Mouse (Mus musculus) small intestine, adult 10 weeks (tissue): ENCODE results near the gene Rsph6a. TPM values are rescaled to one million over a fixed set of nuclear protein-coding genes. Genes with fewer than 3 reads are reported as not detected.

Experiments
- polyA plus RNA-seq: library from polyadenylated mRNA; stranded (reverse); fragments of 350-450 nt; fragmentation: Illumina TruSeq; extraction: RNeasy Lipid Tissue Mini Kit (QIAGEN cat#74804); gene quantifications from one replicate; pipeline ENCODE4 v1.2.3, GENCODE M21; 2014; ENCODE audit warnings: low replicate concordance

Gene Rsph6a
- polyA plus RNA-seq: not detected

GRCm38 (mm10) chr7:19054047-19054776, at the start of gene Rsph6a:
Rsph6a (plus strand) TSS chr7:19054690.

GRCm38 (mm10) chr7:19023357-19023814, 31.1 kb upstream of the Rsph6a start, which contains the start of gene Foxa3:
Foxa3 (minus strand) TSS chr7:19023538.

GRCm38 (mm10) chr7:19024096-19024506, 30.4 kb upstream of the Rsph6a start, which contains the start of gene Sympk:
Sympk (plus strand) TSS chr7:19024377.

DNA sequence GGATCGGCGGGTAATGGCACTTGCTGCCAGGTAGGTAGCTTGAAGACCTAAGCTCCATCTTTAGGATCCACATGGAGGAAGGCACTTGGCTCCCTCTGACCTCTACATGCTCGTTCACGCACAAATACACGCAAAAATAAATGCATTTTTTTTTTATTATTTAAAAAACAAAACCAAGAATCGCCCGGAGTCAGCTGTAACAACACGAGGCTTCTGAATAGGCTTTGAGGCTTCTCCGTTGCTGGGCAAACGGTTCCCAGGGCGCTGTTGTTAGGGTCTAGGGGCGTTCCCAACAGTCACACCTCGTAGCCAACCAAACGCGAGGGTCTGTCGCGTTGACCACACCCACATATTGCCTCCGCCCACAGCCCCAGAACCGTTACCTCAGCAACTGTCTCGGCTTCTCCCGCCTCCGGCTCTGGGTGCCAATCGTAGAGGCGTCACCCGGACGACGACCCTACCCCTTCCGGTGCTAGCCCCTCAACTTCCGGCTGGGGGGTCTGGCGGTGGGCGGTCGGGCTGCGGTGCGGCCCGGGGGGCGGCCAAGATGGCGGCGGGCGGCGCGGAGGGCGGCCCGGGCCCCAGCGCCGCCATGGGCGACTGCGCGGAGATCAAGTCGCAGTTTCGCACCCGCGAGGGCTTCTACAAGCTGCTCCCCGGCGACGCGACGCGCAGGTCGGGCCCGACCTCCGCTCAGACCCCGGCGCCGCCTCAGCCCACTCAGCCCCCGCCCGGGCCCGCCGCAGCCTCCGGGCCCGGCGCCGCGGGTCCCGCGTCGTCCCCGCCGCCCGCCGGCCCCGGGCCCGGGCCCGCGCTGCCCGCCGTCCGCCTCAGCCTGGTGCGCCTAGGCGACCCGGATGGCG, 21.5 kb downstream of the Rsph6a start, which contains the start of gene Dmwd:
Gene Dmwd, plus strand, starts transcription at position 505 of the 863 bp plus-strand sequence.

GRCm38 (mm10) chr7:19083701-19084100, 29.2 kb downstream of the Rsph6a start, which contains the start of gene Dmpk:
Dmpk (plus strand) TSS chr7:19083849.

DNA sequence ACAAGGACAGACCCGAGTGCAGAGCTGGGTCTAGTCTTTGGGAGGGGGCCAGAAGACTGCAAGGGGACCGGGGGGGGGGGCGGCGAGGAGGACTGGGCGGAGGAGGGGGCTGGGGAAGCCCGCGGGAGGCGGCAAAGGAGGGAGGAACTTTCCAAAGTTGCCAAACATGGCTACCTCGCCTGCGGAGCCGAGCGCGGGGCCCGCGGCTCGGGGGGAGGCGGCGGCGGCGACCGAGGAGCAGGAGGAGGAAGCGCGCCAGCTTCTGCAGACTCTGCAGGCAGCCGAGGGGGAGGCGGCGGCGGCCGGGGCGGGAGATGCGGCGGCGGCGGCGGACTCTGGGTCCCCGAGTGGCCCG, 40.0 kb downstream of the Rsph6a start, which contains the start of gene Six5:
Gene Six5, plus strand, starts transcription at position 124 of the 355 bp plus-strand sequence.

DNA sequence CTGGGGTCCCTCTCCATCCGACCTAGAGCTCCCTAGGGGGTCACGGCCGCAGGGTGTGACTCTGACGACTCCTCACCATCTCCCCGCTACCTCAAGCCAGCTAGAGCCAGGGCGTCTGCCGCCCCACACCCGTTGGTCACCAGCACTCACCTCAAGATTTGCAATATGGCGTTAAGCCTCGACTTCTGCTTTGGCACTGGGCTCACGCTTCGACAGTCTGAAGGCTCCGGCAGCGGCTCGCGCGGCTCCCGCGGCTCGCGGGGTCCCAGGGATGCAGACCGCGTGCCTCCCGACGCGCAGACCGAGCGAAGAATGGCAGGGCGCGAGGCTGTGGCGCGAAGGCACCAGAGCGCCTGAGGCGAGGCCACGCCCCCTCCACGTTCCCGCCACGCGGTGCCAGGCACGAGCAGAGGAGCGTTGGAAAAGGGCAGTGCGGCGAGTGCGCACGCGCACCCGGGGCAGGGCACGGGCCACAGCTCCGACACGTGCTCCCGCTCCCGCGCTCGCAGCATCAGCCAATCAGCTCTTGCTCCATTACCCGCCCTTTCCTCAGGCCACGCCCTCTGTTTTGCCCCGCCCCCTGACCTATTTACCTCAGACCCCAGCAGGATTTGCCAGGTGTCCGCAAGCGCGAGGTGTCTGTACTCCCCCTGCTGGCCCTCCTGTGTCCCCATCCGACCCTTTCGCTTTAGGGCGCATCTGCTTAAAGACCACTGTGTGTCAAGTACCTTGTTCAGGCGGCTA, 63.7 kb downstream of the Rsph6a start, which contains the start of gene Gm4969:
Gene Gm4969, minus strand, starts transcription at position 341 of the 744 bp plus-strand sequence.

GRCm38 (mm10) chr7:19119631-19120429, 65.3 kb downstream of the Rsph6a start, which contains the start of gene Fbxo46:
Fbxo46 (plus strand) TSS chr7:19119859.

Other genes starting within 250 kb of the Rsph6a start
- not detected for gene Psg17, start 233.1 kb upstream of the Rsph6a start, polyA plus RNA-seq
- gene Mill2, start 214.7 kb upstream of the Rsph6a start, polyA plus RNA-seq: 4.1 TPM
- not detected for gene Pglyrp1, start 183.4 kb upstream of the Rsph6a start, polyA plus RNA-seq
- gene Ccdc61, start 144.3 kb upstream of the Rsph6a start, polyA plus RNA-seq: 0.71 TPM
- gene Nova2, start 128.8 kb upstream of the Rsph6a start, polyA plus RNA-seq: 0.07 TPM
- not detected for gene Nanos2, start 67.3 kb upstream of the Rsph6a start, polyA plus RNA-seq
- gene Mypop, start 63.4 kb upstream of the Rsph6a start, polyA plus RNA-seq: not detected
- gene Irf2bp1, start 50.6 kb upstream of the Rsph6a start, polyA plus RNA-seq: 0.52 TPM
- 4.9 TPM for gene Foxa3, start 31.2 kb upstream of the Rsph6a start, polyA plus RNA-seq
- gene Sympk, start 30.3 kb upstream of the Rsph6a start, polyA plus RNA-seq: 1.7 TPM
- not detected for gene Dmwd, start 21.5 kb downstream of the Rsph6a start, polyA plus RNA-seq
- 1.3 TPM for gene Dmpk, start 29.2 kb downstream of the Rsph6a start, polyA plus RNA-seq
- gene Six5, start 39.9 kb downstream of the Rsph6a start, polyA plus RNA-seq: 0.33 TPM
- gene Gm4969, start 63.7 kb downstream of the Rsph6a start, polyA plus RNA-seq: not detected
- 0.48 TPM for gene Fbxo46, start 65.2 kb downstream of the Rsph6a start, polyA plus RNA-seq
- gene Qpctl, start 94.6 kb downstream of the Rsph6a start, polyA plus RNA-seq: 2.7 TPM
- gene Snrpd2, start 95.0 kb downstream of the Rsph6a start, polyA plus RNA-seq: 1.3 TPM
- gene Gipr, start 111.4 kb downstream of the Rsph6a start, polyA plus RNA-seq: 0.22 TPM
- not detected for gene Eml2, start 121.7 kb downstream of the Rsph6a start, polyA plus RNA-seq
- gene Gpr4, start 157.8 kb downstream of the Rsph6a start, polyA plus RNA-seq: 1.4 TPM
- gene Opa3, start 173.6 kb downstream of the Rsph6a start, polyA plus RNA-seq: 6.8 TPM
- gene Vasp, start 217.1 kb downstream of the Rsph6a start, polyA plus RNA-seq: 48.9 TPM
- 4.2 TPM for gene Ppm1n, start 225.4 kb downstream of the Rsph6a start, polyA plus RNA-seq
- not detected for gene Rtn2, start 227.9 kb downstream of the Rsph6a start, polyA plus RNA-seq